Mouse (Mus musculus) fibroblast of lung, adult 2 months (primary cell): Measurements from ENCODE around the gene Dcst2.

Source experiments
- DNase-seq: peaks from one replicate; pipeline ENCODE4 v3.0.0-alpha.2; 2011; ENCODE audit warnings: low read depth

The Dcst2 gene

DNA sequence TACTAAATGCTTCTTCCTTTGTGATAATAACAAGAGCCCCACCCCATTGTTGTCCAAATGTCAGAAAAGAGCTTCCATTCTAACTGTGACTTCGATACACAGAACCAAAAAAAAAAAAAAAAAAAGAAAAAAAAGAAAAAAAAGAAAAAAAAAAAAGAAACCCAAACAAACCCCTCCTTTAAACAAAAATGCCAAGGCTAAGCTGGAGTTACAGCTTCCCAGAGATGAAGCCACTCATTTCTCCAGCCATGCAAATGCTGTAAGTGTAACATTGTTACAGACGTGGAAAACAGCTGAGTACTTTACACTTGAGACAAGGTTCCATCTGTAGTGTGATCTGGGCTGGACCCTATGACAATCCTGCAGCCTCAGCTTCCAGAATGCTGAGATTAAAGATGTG is 55.4 kb downstream of the Dcst2 start:
- no peak for DNase-seq

GRCm38 (mm10) chr3:89417840-89418169 is 56.0 kb downstream of the Dcst2 start:
- no peak for DNase-seq

GRCm38 (mm10) chr3:89418170-89418860 is 56.5 kb downstream of the Dcst2 start, which contains the start of the genes Cks1b and Shc1:
Gene Cks1b, minus strand, starts transcription at chr3:89418383.
Gene Shc1, plus strand, starts transcription at chr3:89418443.
- peak; percentile 99 for DNase-seq

DNA sequence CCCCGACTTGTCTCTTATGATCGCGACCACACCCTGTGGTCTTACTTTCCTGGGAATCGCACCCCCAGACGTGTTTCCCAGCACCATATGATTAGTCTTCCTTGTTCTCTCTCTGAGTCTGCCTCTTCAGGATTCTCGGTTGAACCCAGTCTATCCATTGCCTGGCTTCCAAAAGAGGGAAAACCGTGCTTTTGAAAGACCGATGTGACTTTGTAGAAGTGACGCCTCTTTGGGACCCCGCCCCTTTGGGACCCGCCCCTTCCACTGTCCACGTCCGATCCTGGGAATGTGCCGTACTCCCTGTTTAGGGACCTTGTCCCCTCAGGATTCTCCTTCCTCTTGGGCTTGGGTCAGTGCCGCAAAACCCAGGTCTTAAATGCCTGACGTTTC is 57.1 kb downstream of the Dcst2 start:
- DNase-seq, result no peak

GRCm38 (mm10) chr3:89419571-89419970 is 57.8 kb downstream of the Dcst2 start:
- no peak for DNase-seq

- DNase-seq, result no peak
Measured at GRCm38 (mm10) chr3:89419981-89420380, 58.2 kb downstream of the Dcst2 start.

- DNase-seq, result no peak
Measured at GRCm38 (mm10) chr3:89420421-89420820, 58.6 kb downstream of the Dcst2 start.

- DNase-seq, result peak; percentile 97
Measured at GRCm38 (mm10) chr3:89421002-89421774, 59.4 kb downstream of the Dcst2 start.

- no peak for DNase-seq
Measured at GRCm38 (mm10) chr3:89421810-89422473, 60.2 kb downstream of the Dcst2 start.

DNA sequence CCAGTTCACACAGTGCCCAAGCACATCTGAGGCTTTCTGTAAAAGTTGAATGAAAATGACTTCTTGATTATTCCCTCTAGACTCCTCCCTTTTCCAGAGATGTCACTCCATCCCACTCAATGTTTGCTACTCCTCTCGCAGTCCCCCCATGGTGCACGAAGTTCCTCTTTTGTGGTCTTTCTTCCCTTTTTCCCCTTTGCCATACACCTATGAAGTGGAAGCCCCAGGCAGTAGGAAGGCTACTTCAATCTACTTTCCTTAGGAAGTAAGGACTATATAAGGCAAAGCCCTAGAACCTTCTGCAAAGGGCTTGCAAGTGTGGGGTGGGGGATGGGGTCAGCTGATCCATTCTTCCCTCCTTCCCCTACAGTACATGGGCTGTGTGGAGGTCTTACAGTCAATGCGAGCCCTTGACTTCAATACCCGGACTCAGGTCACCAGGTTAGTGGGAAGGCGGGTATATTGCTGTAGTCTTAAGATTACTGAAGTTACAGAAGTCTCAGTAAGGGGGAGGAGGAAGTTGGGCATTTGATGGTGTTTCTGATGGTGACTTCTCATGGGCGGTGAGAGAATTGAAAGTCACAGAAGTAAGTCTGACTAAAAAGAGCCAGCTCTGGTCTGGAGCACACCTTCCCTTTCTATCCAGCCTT is 60.9 kb downstream of the Dcst2 start:
- no peak for DNase-seq

- DNase-seq, result no peak
Measured at GRCm38 (mm10) chr3:89424416-89425140, 62.8 kb downstream of the Dcst2 start.

GRCm38 (mm10) chr3:89425141-89425525 is 63.4 kb downstream of the Dcst2 start:
- DNase-seq, result no peak

- no peak for DNase-seq
Measured at GRCm38 (mm10) chr3:89425876-89426275, 64.1 kb downstream of the Dcst2 start.
